Mouse (Mus musculus): ENCODE results near the gene Slc44a5. TPM values are rescaled to one million over a fixed set of nuclear protein-coding genes. Genes with fewer than 3 reads are reported as not detected.

Gene Slc44a5
- total and polyA plus RNA-seq, 3 experiments, result 0.14 to 0.25 TPM; not detected in 1

- no peaks in the 10 kb centered on the region for H3K79me2 ChIP-seq (replicated peaks; ENCODE audit: control insufficient read depth, insufficient read depth, low read length)
- no peak overlapping the region for H3K9ac ChIP-seq (ENCODE audit: low read depth, low read length)
- no peak for DNase-seq
- no peaks in the 10 kb centered on the region for H3K4me1 ChIP-seq (ENCODE audit: control insufficient read depth, insufficient read depth, low read length)
- no peaks in the 10 kb centered on the region for H3K27me3 ChIP-seq (ENCODE audit: control insufficient read depth, insufficient read depth, low read length)
- no peak overlapping the region for H3K4me3 ChIP-seq
- 95% methylated on average over 2 of the region's 3 CpGs for WGBS
- intact Hi-C loops (cut with DNase I), result no loop called here
- no peaks in the 10 kb centered on the region for H3K36me3 ChIP-seq (ENCODE audit: control insufficient read depth, insufficient read depth, low read length)
- no peak for TF ChIP-seq EP300 (IDR thresholded peaks at IDR 0.05; ENCODE audit: insufficient read depth, low read depth, low read length)
- no peak for TF ChIP-seq POLR2A (IDR thresholded peaks at IDR 0.05; ENCODE audit: insufficient read depth, low read depth, low read length)
- no peak for TF ChIP-seq CTCF (IDR thresholded peaks at IDR 0.05)
- H3K27ac ChIP-seq, result no peak overlapping the region
Observed at GRCm38 (mm10) chr3:154179423-154179920, 206.2 kb downstream of the Slc44a5 start.

DNA sequence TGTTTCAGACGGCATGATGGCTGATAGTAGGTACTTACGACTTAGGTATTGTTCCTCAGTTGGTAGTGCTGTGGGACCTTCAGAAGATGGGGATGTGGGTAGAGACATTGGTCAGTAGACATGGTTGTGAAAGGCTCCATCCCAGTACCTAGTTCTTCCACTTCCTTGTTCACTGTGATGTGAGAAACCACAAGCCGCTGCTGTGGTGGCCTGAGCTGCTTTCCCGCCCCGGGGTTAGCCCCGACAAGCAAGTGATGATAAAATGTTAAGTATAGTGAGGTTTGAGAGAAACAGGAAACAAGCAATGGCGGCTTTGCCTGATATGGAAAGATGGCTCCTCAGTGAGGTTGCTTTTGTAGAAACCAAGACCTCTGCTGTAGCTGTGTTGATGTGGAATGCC lies 209.8 kb downstream of the Slc44a5 start:
- Histone ChIP-seq H3K36me3 (ENCODE audit: control insufficient read depth, insufficient read depth, low read length) (no peaks in the 10 kb centered on the region), H3K79me2 (replicated peaks; ENCODE audit: control insufficient read depth, insufficient read depth, low read length) (no peaks in the 10 kb centered on the region), H3K4me1 (ENCODE audit: control insufficient read depth, insufficient read depth, low read length) (no peaks in the 10 kb centered on the region), H3K4me3 (no peak overlapping the region), H3K27ac (no peak overlapping the region), H3K27me3 (ENCODE audit: control insufficient read depth, insufficient read depth, low read length) (no peaks in the 10 kb centered on the region), H3K9ac (ENCODE audit: low read depth, low read length) (no peak overlapping the region)
- peak in 1 of 2 experiments; percentile 7 for DNase-seq
- intact Hi-C loops (cut with DNase I), result no loop called here
- 64% methylated on average over 7 of the region's 7 CpGs for WGBS
- TF ChIP-seq CTCF (IDR thresholded peaks at IDR 0.05) (no peak), POLR2A (IDR thresholded peaks at IDR 0.05; ENCODE audit: insufficient read depth, low read depth, low read length) (no peak), EP300 (IDR thresholded peaks at IDR 0.05; ENCODE audit: insufficient read depth, low read depth, low read length) (no peak)

DNA sequence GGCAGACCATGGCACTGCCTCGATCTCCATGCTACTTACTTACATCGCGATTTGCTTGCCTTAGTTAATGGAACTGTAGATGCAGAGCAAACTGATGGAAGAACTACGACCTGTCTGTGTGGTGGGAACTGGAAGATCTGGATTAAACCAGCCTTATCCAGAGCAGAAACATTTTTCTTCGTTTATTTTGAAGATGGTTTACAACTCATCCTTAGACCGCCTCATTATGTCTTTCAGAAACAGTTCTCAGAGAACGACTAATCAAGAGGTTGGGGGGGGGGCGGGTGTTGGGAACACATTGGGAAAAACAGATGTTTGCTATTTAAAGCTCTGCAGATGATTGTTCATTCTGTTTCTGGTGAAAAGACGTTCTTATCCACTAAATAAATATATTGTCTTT lies 210.7 kb downstream of the Slc44a5 start:
- Histone ChIP-seq H3K4me3 (no peak overlapping the region), H3K36me3 (ENCODE audit: control insufficient read depth, insufficient read depth, low read length) (no peaks in the 10 kb centered on the region), H3K27me3 (ENCODE audit: control insufficient read depth, insufficient read depth, low read length) (no peaks in the 10 kb centered on the region), H3K4me1 (ENCODE audit: control insufficient read depth, insufficient read depth, low read length) (no peaks in the 10 kb centered on the region), H3K79me2 (replicated peaks; ENCODE audit: control insufficient read depth, insufficient read depth, low read length) (no peaks in the 10 kb centered on the region), H3K9ac (ENCODE audit: low read depth, low read length) (no peak overlapping the region), H3K27ac (no peak overlapping the region)
- DNase-seq, result no peak
- intact Hi-C loops (cut with DNase I), result no loop called here
- 78% methylated on average over 9 of the region's 9 CpGs for WGBS
- TF ChIP-seq CTCF (IDR thresholded peaks at IDR 0.05), result no peak
- no peak for TF ChIP-seq POLR2A (IDR thresholded peaks at IDR 0.05; ENCODE audit: insufficient read depth, low read depth, low read length)
- TF ChIP-seq EP300 (IDR thresholded peaks at IDR 0.05; ENCODE audit: insufficient read depth, low read depth, low read length), result no peak

- DNase-seq, result no peak
- WGBS, result 70% methylated on average over 9 of the region's 9 CpGs
- Histone ChIP-seq H3K27me3 (ENCODE audit: control insufficient read depth, insufficient read depth, low read length) (no peaks in the 10 kb centered on the region), H3K36me3 (ENCODE audit: control insufficient read depth, insufficient read depth, low read length) (no peaks in the 10 kb centered on the region), H3K4me3 (no peak overlapping the region), H3K79me2 (replicated peaks; ENCODE audit: control insufficient read depth, insufficient read depth, low read length) (no peaks in the 10 kb centered on the region), H3K4me1 (ENCODE audit: control insufficient read depth, insufficient read depth, low read length) (no peaks in the 10 kb centered on the region), H3K9ac (ENCODE audit: low read depth, low read length) (no peak overlapping the region), H3K27ac (no peak overlapping the region)
- no peak for TF ChIP-seq POLR2A (IDR thresholded peaks at IDR 0.05; ENCODE audit: insufficient read depth, low read depth, low read length)
- intact Hi-C loops (cut with DNase I), result no loop called here
Observed at GRCm38 (mm10) chr3:154188668-154189067, 215.4 kb downstream of the Slc44a5 start.

- no peaks in the 10 kb centered on the region for H3K79me2 ChIP-seq (replicated peaks; ENCODE audit: control insufficient read depth, insufficient read depth, low read length)
- no peak overlapping the region for H3K4me3 ChIP-seq
- no peak for DNase-seq
- WGBS, result 24% methylated on average over 14 of the region's 14 CpGs
- H3K9ac ChIP-seq (ENCODE audit: low read depth, low read length), result no peak overlapping the region
- no peaks in the 10 kb centered on the region for H3K36me3 ChIP-seq (ENCODE audit: control insufficient read depth, insufficient read depth, low read length)
- TF ChIP-seq POLR2A (IDR thresholded peaks at IDR 0.05; ENCODE audit: insufficient read depth, low read depth, low read length), result no peak
- no peak for TF ChIP-seq EP300 (IDR thresholded peaks at IDR 0.05; ENCODE audit: insufficient read depth, low read depth, low read length)
- no peak for TF ChIP-seq CTCF (IDR thresholded peaks at IDR 0.05)
- no peaks in the 10 kb centered on the region for H3K27me3 ChIP-seq (ENCODE audit: control insufficient read depth, insufficient read depth, low read length)
- H3K27ac ChIP-seq, result no peak overlapping the region
- intact Hi-C loops (cut with DNase I), result no loop called here
- no peaks in the 10 kb centered on the region for H3K4me1 ChIP-seq (ENCODE audit: control insufficient read depth, insufficient read depth, low read length)
Observed at GRCm38 (mm10) chr3:154192328-154193030, 219.2 kb downstream of the Slc44a5 start.

GRCm38 (mm10) chr3:154193189-154193840 lies 220.1 kb downstream of the Slc44a5 start:
- DNase-seq, result no peak
- Histone ChIP-seq H3K4me3 (no peak overlapping the region), H3K27me3 (ENCODE audit: control insufficient read depth, insufficient read depth, low read length) (no peaks in the 10 kb centered on the region), H3K79me2 (replicated peaks; ENCODE audit: control insufficient read depth, insufficient read depth, low read length) (no peaks in the 10 kb centered on the region), H3K9ac (ENCODE audit: low read depth, low read length) (no peak overlapping the region), H3K4me1 (ENCODE audit: control insufficient read depth, insufficient read depth, low read length) (no peaks in the 10 kb centered on the region), H3K36me3 (ENCODE audit: control insufficient read depth, insufficient read depth, low read length) (no peaks in the 10 kb centered on the region), H3K27ac (no peak overlapping the region)
- intact Hi-C loops (cut with DNase I), result no loop called here
- TF ChIP-seq EP300 (IDR thresholded peaks at IDR 0.05; ENCODE audit: insufficient read depth, low read depth, low read length), result no peak
- no peak for TF ChIP-seq POLR2A (IDR thresholded peaks at IDR 0.05; ENCODE audit: insufficient read depth, low read depth, low read length)
- TF ChIP-seq CTCF (IDR thresholded peaks at IDR 0.05), result no peak
- 80% methylated on average over 10 of the region's 10 CpGs for WGBS
